Mouse (Mus musculus) heart, adult 2 months (tissue): ENCODE measurements around the gene Hapln2.

Experiments used
- CTCF ChIP-seq: fragments of 200-600 bp; IDR thresholded peaks from 2 replicates; pipeline ENCODE4 v1.8.1; 2022; ENCODE audit warnings: antibody characterized with exemption, mild to moderate bottlenecking, moderate library complexity
- EP300 ChIP-seq: fragments of 200-500 bp; IDR thresholded peaks from 2 replicates; pipeline ENCODE4 v1.6.1; 2011; ENCODE audit warnings: low read depth, low read length, control low read depth; ENCODE audit not compliant: insufficient read depth
- POLR2A ChIP-seq: fragments of 200-500 bp; IDR thresholded peaks from 2 replicates; pipeline ENCODE4 v1.6.1; 2011; ENCODE audit warnings: mild to moderate bottlenecking, low read depth, low read length, control low read depth; ENCODE audit not compliant: insufficient read depth

GRCm38 (mm10) chr3:87986868-87987267, 40.5 kb downstream of the Hapln2 start:
- TF ChIP-seq CTCF (peak; percentile 98), POLR2A (peak; percentile 37; the same call in 1 of the 2 replicates), EP300 (peak; percentile 92)
